Mouse (Mus musculus): Measurements from ENCODE around the gene Olfr504. TPM values are rescaled to one million over a fixed set of nuclear protein-coding genes. Genes with fewer than 3 reads are reported as not detected.

Gene Olfr504
- polyA plus RNA-seq, 1 experiment from 2014 or later: not detected

Other genes starting within 250 kb of the Olfr504 start
- gene Olfr492, start 242.1 kb downstream of the Olfr504 start, polyA plus RNA-seq (2014; fragmentation: Nextera tagmentation; extraction: Ambion mirVana): not detected in 2 replicates
- not detected in 2 replicates for gene Olfr493, start 218.8 kb downstream of the Olfr504 start, polyA plus RNA-seq (2014; fragmentation: Nextera tagmentation; extraction: Ambion mirVana)
- gene Olfr494, start 200.5 kb downstream of the Olfr504 start, polyA plus RNA-seq (2014; fragmentation: Nextera tagmentation; extraction: Ambion mirVana): not detected in 2 replicates
- not detected in 2 replicates for gene Olfr495, start 172.6 kb downstream of the Olfr504 start, polyA plus RNA-seq (2014; fragmentation: Nextera tagmentation; extraction: Ambion mirVana)
- not detected in 2 replicates for gene Olfr497, start 145.4 kb downstream of the Olfr504 start, polyA plus RNA-seq (2014; fragmentation: Nextera tagmentation; extraction: Ambion mirVana)
- gene Olfr498, start 100.5 kb downstream of the Olfr504 start, polyA plus RNA-seq (2014; fragmentation: Nextera tagmentation; extraction: Ambion mirVana): not detected in 2 replicates
- not detected in 2 replicates for gene Olfr502, start 40.7 kb downstream of the Olfr504 start, polyA plus RNA-seq (2014; fragmentation: Nextera tagmentation; extraction: Ambion mirVana)
- gene Olfr503, start 21.3 kb downstream of the Olfr504 start, polyA plus RNA-seq (2014; fragmentation: Nextera tagmentation; extraction: Ambion mirVana): not detected in 2 replicates
- not detected in 2 replicates for gene Olfr506, start 45.0 kb upstream of the Olfr504 start, polyA plus RNA-seq (2014; fragmentation: Nextera tagmentation; extraction: Ambion mirVana)
- gene Olfr507, start 56.0 kb upstream of the Olfr504 start, polyA plus RNA-seq (2014; fragmentation: Nextera tagmentation; extraction: Ambion mirVana): not detected in 2 replicates
- gene Olfr508, start 64.2 kb upstream of the Olfr504 start, polyA plus RNA-seq (2014; fragmentation: Nextera tagmentation; extraction: Ambion mirVana): not detected in 2 replicates
- 0.05 TPM in 1 of 2 replicates, not detected in the other for gene Olfr509, start 86.1 kb upstream of the Olfr504 start, polyA plus RNA-seq (2014; fragmentation: Nextera tagmentation; extraction: Ambion mirVana)
- not detected in 2 replicates for gene Olfr510, start 100.6 kb upstream of the Olfr504 start, polyA plus RNA-seq (2014; fragmentation: Nextera tagmentation; extraction: Ambion mirVana)
- gene Olfr512, start 147.5 kb upstream of the Olfr504 start, polyA plus RNA-seq (2014; fragmentation: Nextera tagmentation; extraction: Ambion mirVana): not detected in 2 replicates
- gene Olfr513, start 185.2 kb upstream of the Olfr504 start, polyA plus RNA-seq (2014; fragmentation: Nextera tagmentation; extraction: Ambion mirVana): not detected in 2 replicates

Data from midbrain, embryonic 14.5 days (tissue).